Mouse (Mus musculus): ENCODE measurements around the gene Cpox.
A peak's percentile ranks its signal among the peaks of the same experiment; 100 is the strongest.
"Not testable (repeated sequence)": the region's sequence is repeated elsewhere in the genome, so short reads cannot be mapped to it uniquely, and the experiment has no call there.

Cpox gene

GRCm38 (mm10) chr16:58669917-58670630 lies at the start of gene Cpox:
Cpox (plus strand) TSS chr16:58670292.
- DNase-seq (ENCODE audit: low read depth, low spot score): peak; percentile 85

- DNase-seq (ENCODE audit: low read depth, low spot score): no peak
Observed at GRCm38 (mm10) chr16:58622377-58622776, 47.7 kb upstream of the Cpox start.

GRCm38 (mm10) chr16:58623114-58623513 lies 47.0 kb upstream of the Cpox start:
- DNase-seq (ENCODE audit: low read depth, low spot score): no peak

GRCm38 (mm10) chr16:58623944-58624343 lies 46.1 kb upstream of the Cpox start:
- peak; percentile 8 for DNase-seq (ENCODE audit: low read depth, low spot score)

- no peak for DNase-seq (ENCODE audit: low read depth, low spot score)
Observed at GRCm38 (mm10) chr16:58627597-58628335, 42.3 kb upstream of the Cpox start.

GRCm38 (mm10) chr16:58628336-58628680 lies 41.8 kb upstream of the Cpox start:
- no peak for DNase-seq (ENCODE audit: low read depth, low spot score)

GRCm38 (mm10) chr16:58628968-58629367 lies 41.1 kb upstream of the Cpox start:
- DNase-seq (ENCODE audit: low read depth, low spot score): no peak

- DNase-seq (ENCODE audit: low read depth, low spot score): no peak
Observed at GRCm38 (mm10) chr16:58629736-58630135, 40.4 kb upstream of the Cpox start.

GRCm38 (mm10) chr16:58635866-58636265 lies 34.2 kb upstream of the Cpox start:
- no peak for DNase-seq (ENCODE audit: low read depth, low spot score)

GRCm38 (mm10) chr16:58637448-58637847 lies 32.6 kb upstream of the Cpox start:
- no peak for DNase-seq (ENCODE audit: low read depth, low spot score)

GRCm38 (mm10) chr16:58638016-58638415 lies 32.1 kb upstream of the Cpox start:
- no peak for DNase-seq (ENCODE audit: low read depth, low spot score)

GRCm38 (mm10) chr16:58638689-58639175 lies 31.4 kb upstream of the Cpox start, which contains the start of gene E330017A01Rik:
E330017A01Rik (minus strand) TSS chr16:58638739.
- no peak for DNase-seq (ENCODE audit: low read depth, low spot score)

GRCm38 (mm10) chr16:58649979-58650378 lies 20.1 kb upstream of the Cpox start:
- DNase-seq (ENCODE audit: low read depth, low spot score): no peak

- no peak for DNase-seq (ENCODE audit: low read depth, low spot score)
Observed at GRCm38 (mm10) chr16:58655751-58656150, 14.3 kb upstream of the Cpox start.

GRCm38 (mm10) chr16:58656526-58656925 lies 13.6 kb upstream of the Cpox start:
- DNase-seq (ENCODE audit: low read depth, low spot score): no peak

GRCm38 (mm10) chr16:58658668-58659067 lies 11.4 kb upstream of the Cpox start:
- DNase-seq (ENCODE audit: low read depth, low spot score): no peak

GRCm38 (mm10) chr16:58661826-58662225 lies 8.3 kb upstream of the Cpox start:
- DNase-seq (ENCODE audit: low read depth, low spot score): no peak

GRCm38 (mm10) chr16:58662287-58662791 lies 7.8 kb upstream of the Cpox start:
- DNase-seq (ENCODE audit: low read depth, low spot score): no peak

- DNase-seq (ENCODE audit: low read depth, low spot score): peak; percentile 13
Observed at GRCm38 (mm10) chr16:58663021-58663420, 7.1 kb upstream of the Cpox start.

- DNase-seq (ENCODE audit: low read depth, low spot score): no peak
Observed at GRCm38 (mm10) chr16:58663816-58664215, 6.3 kb upstream of the Cpox start.

- DNase-seq (ENCODE audit: low read depth, low spot score): not testable (repeated sequence)
Observed at GRCm38 (mm10) chr16:58665137-58665536, 5.0 kb upstream of the Cpox start.

- DNase-seq (ENCODE audit: low read depth, low spot score): not testable (repeated sequence)
Observed at GRCm38 (mm10) chr16:58666681-58667080, 3.4 kb upstream of the Cpox start.

GRCm38 (mm10) chr16:58668586-58668985 lies 1.5 kb upstream of the Cpox start:
- no peak for DNase-seq (ENCODE audit: low read depth, low spot score)
